In genomic region chr10:13921641-13922385, GRCm38 (mm10) we compare ENCODE assay signal across 28 mouse cellular contexts. TPM values are rescaled to one million over a fixed set of nuclear protein-coding genes. Genes with fewer than 3 reads are reported as not detected.
DNase-seq lines count a peak whose midpoint lies in the region; ATAC-seq and TF ChIP-seq lines count a peak whose summit lies in the region.
"Had no signal": no experiment of that assay in that cellular context is flagged by ENCODE, and none has a peak within 500 bp of the region (broad histone marks: within the 10 kb centered on the region; RNA-seq: fewer than 3 reads in every experiment).

No protein-coding gene starts in this region.

- H3K4me2 ChIP-seq in lung, postnatal 0 days (replicated peaks; ENCODE audit: low read depth, low read length) = no peak overlapping the region
- H3K4me2 ChIP-seq: embryonic facial prominence, embryonic 13.5 days; forebrain, embryonic 12.5 days; forebrain, embryonic 15.5 days; heart, embryonic 12.5 days; heart, embryonic 15.5 days; hindbrain, embryonic 14.5 days had no signal

- peak; percentile 68 for TF ChIP-seq EP300 in lung, postnatal 0 days (IDR thresholded peaks at IDR 0.05)

- intact Hi-C loops in left cerebral cortex, postnatal 10 days (cut with DNase I) = no loop called here
- intact Hi-C loops in left cerebral cortex, adult 2 months (cut with DNase I) = no loop called here

- no peak overlapping the region for H3K4me3 ChIP-seq in left cerebral cortex, adult 2 months
- no peak overlapping the region for H3K4me3 ChIP-seq in lung, postnatal 0 days (ENCODE audit: low read depth, low read length)
- H3K4me3 ChIP-seq: embryonic facial prominence, embryonic 10.5 days; embryonic facial prominence, embryonic 13.5 days; erythroblast, embryonic 14.5 days; forebrain, embryonic 12.5 days; forebrain, embryonic 15.5 days; gastrocnemius, adult 2 months; heart, embryonic 12.5 days; heart, embryonic 15.5 days had no signal

- DNase-seq in left cerebral cortex, postnatal 10 days (ENCODE audit: extremely low spot score in 1 of 2, low spot score in 2 of 2) = peak; percentile 23 to 27
- no peak for DNase-seq in left cerebral cortex, adult 2 months (ENCODE audit: extremely low spot score in 1 of 2, low spot score in 2 of 2)
- peak; percentile 82 for DNase-seq in lung, postnatal 0 days (ENCODE audit: low spot score)
- no peak for DNase-seq in lung, adult 18-20 months
- DNase-seq in right cerebral cortex, postnatal 14 days = peak; percentile 18
- DNase-seq in right cerebral cortex, postnatal 4 days = no peak
- DNase-seq: adrenal gland, adult 2 months; adrenal gland, postnatal 14 days; cerebellum, adult 11-12 months; cerebellum, adult 8-10 months; cerebellum, postnatal 36 days; embryo, embryonic 11 days; gastrocnemius, adult 2 months; gastrocnemius, postnatal 14 days; heart, adult 18-20 months; heart, postnatal 14 days; heart, postnatal 4 days had no signal

- no peak overlapping the region for H3K9ac ChIP-seq in lung, postnatal 0 days (replicated peaks; ENCODE audit: low read depth)
- H3K9ac ChIP-seq: embryonic facial prominence, embryonic 13.5 days; forebrain, embryonic 12.5 days; forebrain, embryonic 15.5 days; heart, embryonic 12.5 days; heart, embryonic 15.5 days; hindbrain, embryonic 14.5 days had no signal

- 57% methylated on average over 9 of the region's 9 CpGs for WGBS in lung, postnatal 0 days

- ATAC-seq in lung, postnatal 0 days = peak; percentile 74
- ATAC-seq: CD4-positive, CD25-positive, alpha-beta regulatory T cell, adult 4 months; forebrain, embryonic 15.5 days; hindbrain, postnatal 0 days had no signal

- 0 out of 2 replicates have a peak, but pooled peaks cover 3% of the 10 kb centered on the region for H3K4me1 ChIP-seq in lung, postnatal 0 days (ENCODE audit: insufficient read depth, low read depth, low read length)
- H3K4me1 ChIP-seq: heart, embryonic 12.5 days had no signal

- no peak overlapping the region for H3K27ac ChIP-seq in left cerebral cortex, adult 2 months
- H3K27ac ChIP-seq in lung, postnatal 0 days (ENCODE audit: low read length) = no peak overlapping the region
- H3K27ac ChIP-seq: embryonic facial prominence, embryonic 10.5 days; embryonic facial prominence, embryonic 13.5 days; forebrain, embryonic 12.5 days; forebrain, embryonic 15.5 days; gastrocnemius, adult 2 months; heart, embryonic 15.5 days; hindbrain, embryonic 14.5 days; hindbrain, postnatal 0 days had no signal

- TF ChIP-seq CTCF in left cerebral cortex, adult 2 months (IDR thresholded peaks at IDR 0.05) = no peak
- TF ChIP-seq CTCF in lung, postnatal 0 days (IDR thresholded peaks at IDR 0.05) = no peak

- H3K9me3 ChIP-seq in lung, postnatal 0 days (ENCODE audit: low read length) = no peaks in the 10 kb centered on the region
- H3K9me3 ChIP-seq: embryonic facial prominence, embryonic 10.5 days; embryonic facial prominence, embryonic 13.5 days; forebrain, embryonic 12.5 days; forebrain, embryonic 15.5 days; heart, embryonic 12.5 days; heart, embryonic 15.5 days had no signal

- H3K36me3 ChIP-seq in lung, postnatal 0 days (ENCODE audit: insufficient read depth, low read length) = no peaks in the 10 kb centered on the region
- H3K36me3 ChIP-seq: embryonic facial prominence, embryonic 10.5 days; embryonic facial prominence, embryonic 13.5 days; forebrain, embryonic 12.5 days; forebrain, embryonic 15.5 days; heart, embryonic 12.5 days; heart, embryonic 15.5 days had no signal

- no peaks in the 10 kb centered on the region for H3K27me3 ChIP-seq in lung, postnatal 0 days (replicated peaks; ENCODE audit: insufficient read depth, low read length)
- H3K27me3 ChIP-seq: embryonic facial prominence, embryonic 13.5 days; forebrain, embryonic 12.5 days; forebrain, embryonic 15.5 days; heart, embryonic 12.5 days; heart, embryonic 15.5 days had no signal

RNA-seq across cellular contexts. Expression of gene Hivep2, which starts 44.1 kb away (rescaled TPM):
- 100 to 1,000 TPM; 277 to 292 TPM for total RNA-seq in left cerebral cortex, postnatal 10 days (2021)
- 100 to 1,000 TPM; 252 to 263 TPM for total RNA-seq in left cerebral cortex, adult 2 months (2021)
- 4.5 and 6.2 TPM in 2 replicates for polyA plus RNA-seq in lung, postnatal 0 days (2015; fragmentation: Nextera tagmentation; extraction: Ambion mirVana)
- total RNA-seq: MEL had no signal
- polyA plus RNA-seq: erythroblast, embryonic 14.5 days had no signal

RNA-seq across cellular contexts. Expression of gene Aig1, which starts 53.0 kb away (rescaled TPM):
- total RNA-seq in left cerebral cortex, postnatal 10 days (2021) = 10 to 100 TPM; 71.2 to 76.6 TPM
- total RNA-seq in left cerebral cortex, adult 2 months (2021) = 10 to 100 TPM; 60.9 to 61.3 TPM
- polyA plus RNA-seq in lung, postnatal 0 days (2015; fragmentation: Nextera tagmentation; extraction: Ambion mirVana) = 45.5 and 47.4 TPM in 2 replicates
- total RNA-seq: MEL had no signal

Comparison
In these comparisons a context has a peak if more than half of its experiments do, and no peak if none do; other contexts are left out.
1. DNase-seq: peak in left cerebral cortex, postnatal 10 days (2 of 2), lung, postnatal 0 days (single experiment) and right cerebral cortex, postnatal 14 days (single experiment); none in left cerebral cortex, adult 2 months (0 of 2), lung, adult 18-20 months (0 of 2) and right cerebral cortex, postnatal 4 days (single experiment).